Mouse (Mus musculus): ENCODE results near the gene Slc7a10. TPM values are rescaled to one million over a fixed set of nuclear protein-coding genes. Genes with fewer than 3 reads are reported as not detected.

Gene Slc7a10
- 9.7 and 12.2 TPM in 2 replicates for polyA plus RNA-seq (2015; fragmentation: Nextera tagmentation; extraction: Ambion mirVana)

- ATAC-seq (replicated peaks), result peak; percentile 43
- peak within 1 kb of the TSS; percentile 32 for H3K4me3 ChIP-seq
- no peak within 1 kb of the TSS for H3K27ac ChIP-seq
- peaks cover 46% of the 10 kb centered on the region for H3K27me3 ChIP-seq (replicated peaks)
- H3K9me3 ChIP-seq, result no peaks in the 10 kb centered on the region
- WGBS, result under 1% methylated on average over 43 of the region's 43 CpGs
- H3K4me1 ChIP-seq, result peaks cover 17% of the 10 kb centered on the region
- H3K36me3 ChIP-seq (replicated peaks), result no peaks in the 10 kb centered on the region
- peak within 1 kb of the TSS; percentile 25; the same call in 1 of the 2 replicates for H3K9ac ChIP-seq
- H3K4me2 ChIP-seq, result peak within 1 kb of the TSS; percentile 56
Measured at GRCm38 (mm10) chr7:35185889-35186569, at the start of gene Slc7a10. Gene Slc7a10 (plus strand): TSS chr7:35186385.

- ATAC-seq (replicated peaks), result no peak
- no peaks in the 10 kb centered on the region for H3K4me1 ChIP-seq
- H3K27ac ChIP-seq, result no peak overlapping the region
- no peak overlapping the region for H3K4me3 ChIP-seq
- H3K36me3 ChIP-seq (replicated peaks), result no peaks in the 10 kb centered on the region
- no peaks in the 10 kb centered on the region for H3K9me3 ChIP-seq
- no peaks in the 10 kb centered on the region for H3K27me3 ChIP-seq (replicated peaks)
- no peak overlapping the region for H3K9ac ChIP-seq
- H3K4me2 ChIP-seq, result no peak overlapping the region
- WGBS, result 92% methylated on average over 1 of the region's 1 CpGs
Measured at GRCm38 (mm10) chr7:35137524-35137923, 48.7 kb upstream of the Slc7a10 start.

GRCm38 (mm10) chr7:35138481-35138880 lies 47.7 kb upstream of the Slc7a10 start:
- 72% methylated on average over 4 of the region's 4 CpGs for WGBS
- H3K36me3 ChIP-seq (replicated peaks), result no peaks in the 10 kb centered on the region
- ATAC-seq (replicated peaks), result no peak
- H3K27me3 ChIP-seq (replicated peaks), result no peaks in the 10 kb centered on the region
- H3K9me3 ChIP-seq, result no peaks in the 10 kb centered on the region
- H3K9ac ChIP-seq, result no peak overlapping the region
- H3K27ac ChIP-seq, result no peak overlapping the region
- no peak overlapping the region for H3K4me3 ChIP-seq
- no peak overlapping the region for H3K4me2 ChIP-seq
- no peaks in the 10 kb centered on the region for H3K4me1 ChIP-seq

- Histone ChIP-seq H3K36me3 (replicated peaks) (no peaks in the 10 kb centered on the region), H3K4me1 (no peaks in the 10 kb centered on the region), H3K4me3 (no peak overlapping the region), H3K4me2 (no peak overlapping the region), H3K9me3 (no peaks in the 10 kb centered on the region), H3K27me3 (replicated peaks) (no peaks in the 10 kb centered on the region), H3K9ac (no peak overlapping the region), H3K27ac (no peak overlapping the region)
- no peak for ATAC-seq (replicated peaks)
- WGBS, result 84% methylated on average over 5 of the region's 5 CpGs
Measured at GRCm38 (mm10) chr7:35139880-35140279, 46.3 kb upstream of the Slc7a10 start.

GRCm38 (mm10) chr7:35141519-35141918 lies 44.7 kb upstream of the Slc7a10 start:
- no peaks in the 10 kb centered on the region for H3K9me3 ChIP-seq
- no peak overlapping the region for H3K4me3 ChIP-seq
- H3K9ac ChIP-seq, result no peak overlapping the region
- H3K4me2 ChIP-seq, result no peak overlapping the region
- no peaks in the 10 kb centered on the region for H3K36me3 ChIP-seq (replicated peaks)
- H3K27me3 ChIP-seq (replicated peaks), result no peaks in the 10 kb centered on the region
- H3K4me1 ChIP-seq, result no peaks in the 10 kb centered on the region
- H3K27ac ChIP-seq, result no peak overlapping the region
- ATAC-seq (replicated peaks), result no peak
- 69% methylated on average over 5 of the region's 5 CpGs for WGBS

GRCm38 (mm10) chr7:35142522-35142921 lies 43.7 kb upstream of the Slc7a10 start:
- H3K9ac ChIP-seq, result no peak overlapping the region
- H3K4me2 ChIP-seq, result no peak overlapping the region
- H3K4me3 ChIP-seq, result no peak overlapping the region
- ATAC-seq (replicated peaks), result no peak
- H3K9me3 ChIP-seq, result no peaks in the 10 kb centered on the region
- 86% methylated on average over 8 of the region's 8 CpGs for WGBS
- no peak overlapping the region for H3K27ac ChIP-seq
- no peaks in the 10 kb centered on the region for H3K4me1 ChIP-seq
- no peaks in the 10 kb centered on the region for H3K36me3 ChIP-seq (replicated peaks)
- H3K27me3 ChIP-seq (replicated peaks), result no peaks in the 10 kb centered on the region

- H3K4me2 ChIP-seq, result no peak overlapping the region
- WGBS, result 73% methylated on average over 6 of the region's 6 CpGs
- no peaks in the 10 kb centered on the region for H3K36me3 ChIP-seq (replicated peaks)
- H3K27ac ChIP-seq, result no peak overlapping the region
- H3K9ac ChIP-seq, result no peak overlapping the region
- H3K27me3 ChIP-seq (replicated peaks), result no peaks in the 10 kb centered on the region
- no peak for ATAC-seq (replicated peaks)
- H3K4me3 ChIP-seq, result no peak overlapping the region
- H3K4me1 ChIP-seq, result no peaks in the 10 kb centered on the region
- H3K9me3 ChIP-seq, result no peaks in the 10 kb centered on the region
Measured at GRCm38 (mm10) chr7:35143864-35144618, 42.1 kb upstream of the Slc7a10 start.

GRCm38 (mm10) chr7:35145068-35145467 lies 41.1 kb upstream of the Slc7a10 start:
- no peak overlapping the region for H3K4me2 ChIP-seq
- H3K9me3 ChIP-seq, result no peaks in the 10 kb centered on the region
- H3K4me3 ChIP-seq, result no peak overlapping the region
- ATAC-seq (replicated peaks), result no peak
- H3K9ac ChIP-seq, result no peak overlapping the region
- H3K36me3 ChIP-seq (replicated peaks), result no peaks in the 10 kb centered on the region
- 89% methylated on average over 9 of the region's 9 CpGs for WGBS
- no peaks in the 10 kb centered on the region for H3K27me3 ChIP-seq (replicated peaks)
- no peaks in the 10 kb centered on the region for H3K4me1 ChIP-seq
- H3K27ac ChIP-seq, result no peak overlapping the region

GRCm38 (mm10) chr7:35146269-35146668 lies 39.9 kb upstream of the Slc7a10 start:
- no peak for ATAC-seq (replicated peaks)
- Histone ChIP-seq H3K36me3 (replicated peaks) (no peaks in the 10 kb centered on the region), H3K4me3 (no peak overlapping the region), H3K27ac (no peak overlapping the region), H3K4me1 (no peaks in the 10 kb centered on the region), H3K9ac (no peak overlapping the region), H3K4me2 (no peak overlapping the region), H3K9me3 (no peaks in the 10 kb centered on the region), H3K27me3 (replicated peaks) (no peaks in the 10 kb centered on the region)
- WGBS, result 88% methylated on average over 10 of the region's 10 CpGs

GRCm38 (mm10) chr7:35149616-35150433 lies 36.4 kb upstream of the Slc7a10 start:
- 79% methylated on average over 15 of the region's 15 CpGs for WGBS
- Histone ChIP-seq H3K9ac (no peak overlapping the region), H3K36me3 (replicated peaks) (no peaks in the 10 kb centered on the region), H3K9me3 (no peaks in the 10 kb centered on the region), H3K4me3 (no peak overlapping the region), H3K4me2 (no peak overlapping the region), H3K27me3 (replicated peaks) (no peaks in the 10 kb centered on the region), H3K4me1 (no peaks in the 10 kb centered on the region), H3K27ac (no peak overlapping the region)
- no peak for ATAC-seq (replicated peaks)

GRCm38 (mm10) chr7:35150860-35151259 lies 35.3 kb upstream of the Slc7a10 start:
- H3K4me1 ChIP-seq, result no peaks in the 10 kb centered on the region
- H3K4me3 ChIP-seq, result no peak overlapping the region
- no peaks in the 10 kb centered on the region for H3K27me3 ChIP-seq (replicated peaks)
- H3K36me3 ChIP-seq (replicated peaks), result no peaks in the 10 kb centered on the region
- no peaks in the 10 kb centered on the region for H3K9me3 ChIP-seq
- no peak overlapping the region for H3K27ac ChIP-seq
- no peak for ATAC-seq (replicated peaks)
- H3K9ac ChIP-seq, result no peak overlapping the region
- 87% methylated on average over 5 of the region's 5 CpGs for WGBS
- no peak overlapping the region for H3K4me2 ChIP-seq

- WGBS, result 84% methylated on average over 12 of the region's 12 CpGs
- H3K27me3 ChIP-seq (replicated peaks), result no peaks in the 10 kb centered on the region
- H3K4me3 ChIP-seq, result no peak overlapping the region
- H3K4me2 ChIP-seq, result no peak overlapping the region
- H3K27ac ChIP-seq, result no peak overlapping the region
- H3K9ac ChIP-seq, result no peak overlapping the region
- H3K36me3 ChIP-seq (replicated peaks), result no peaks in the 10 kb centered on the region
- H3K4me1 ChIP-seq, result no peaks in the 10 kb centered on the region
- no peaks in the 10 kb centered on the region for H3K9me3 ChIP-seq
- no peak for ATAC-seq (replicated peaks)
Measured at GRCm38 (mm10) chr7:35154449-35154848, 31.7 kb upstream of the Slc7a10 start.

Measured in midbrain, embryonic 15.5 days (tissue).